Mouse (Mus musculus): Measurements from ENCODE around the gene Lrmda.

Gene Lrmda

DNA sequence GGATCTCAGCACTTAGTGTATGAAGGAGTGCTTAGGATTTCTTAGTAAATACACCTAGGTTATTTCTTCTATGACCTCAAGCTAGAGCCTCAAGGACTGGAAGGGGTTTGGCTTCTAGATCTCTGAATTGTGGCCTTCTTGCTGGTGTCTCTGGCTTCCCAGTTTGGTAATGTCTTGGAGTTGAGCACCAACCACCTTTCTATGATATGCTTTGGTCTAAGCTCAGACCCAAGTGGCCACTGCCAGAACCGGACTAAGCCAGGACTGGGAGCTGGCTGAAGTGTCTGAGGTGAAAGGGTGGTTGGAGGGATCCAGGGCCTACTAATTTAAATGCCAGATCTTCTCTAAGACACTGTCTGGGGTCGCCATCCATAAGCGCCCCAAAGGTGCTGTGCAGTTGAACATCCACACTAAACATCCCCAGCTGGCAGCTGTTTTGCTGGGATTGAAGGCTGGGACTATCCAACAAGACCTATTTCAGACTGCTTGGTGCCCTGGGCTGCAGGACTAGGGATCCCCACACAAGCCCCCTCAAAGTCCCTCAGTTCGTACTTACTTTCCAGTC lies 27.1 kb upstream of the Lrmda start:
- no peak for DNase-seq (ENCODE audit: low spot score in 2 of 2)

DNA sequence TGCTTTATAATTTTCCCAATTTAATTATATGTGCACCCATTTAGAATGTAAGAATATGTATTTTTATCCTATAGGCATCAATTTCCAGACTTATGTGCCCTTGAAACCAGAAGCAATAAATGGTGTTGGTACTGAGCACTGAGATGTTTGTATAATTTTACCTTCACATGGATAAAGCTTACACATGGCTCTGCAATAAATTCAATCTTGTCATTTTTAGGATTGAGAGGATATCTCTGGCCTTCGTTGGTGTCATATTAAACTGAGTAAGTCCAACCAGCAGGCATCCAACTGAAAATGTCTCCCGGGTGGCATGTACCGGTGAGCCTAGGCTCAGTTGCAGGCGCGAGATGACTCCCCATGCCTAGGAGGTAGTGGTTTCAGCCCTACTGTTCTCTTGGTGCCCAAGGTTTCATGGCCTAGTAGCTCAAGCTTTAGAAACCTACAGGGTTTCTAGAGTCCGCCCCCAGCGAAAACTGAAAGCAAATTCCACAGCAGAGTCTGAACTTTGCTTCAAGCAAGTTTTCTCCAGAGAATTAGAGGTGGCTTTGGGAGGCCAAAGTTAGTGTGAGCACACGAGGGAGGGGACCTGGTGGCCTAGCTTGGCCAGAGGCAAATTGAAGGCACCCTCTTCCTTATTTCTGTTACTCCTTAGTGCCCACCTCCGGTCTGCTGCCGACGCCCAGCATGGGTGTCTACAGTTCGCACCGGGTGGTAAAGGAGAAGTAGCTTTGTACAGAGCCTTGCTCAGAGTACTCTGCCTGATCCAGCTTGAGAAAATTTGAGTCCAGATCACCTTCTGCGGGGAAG lies 26.1 kb upstream of the Lrmda start:
- peak in 1 of 2 experiments; percentile 11 for DNase-seq (ENCODE audit: low spot score in 2 of 2)

DNA sequence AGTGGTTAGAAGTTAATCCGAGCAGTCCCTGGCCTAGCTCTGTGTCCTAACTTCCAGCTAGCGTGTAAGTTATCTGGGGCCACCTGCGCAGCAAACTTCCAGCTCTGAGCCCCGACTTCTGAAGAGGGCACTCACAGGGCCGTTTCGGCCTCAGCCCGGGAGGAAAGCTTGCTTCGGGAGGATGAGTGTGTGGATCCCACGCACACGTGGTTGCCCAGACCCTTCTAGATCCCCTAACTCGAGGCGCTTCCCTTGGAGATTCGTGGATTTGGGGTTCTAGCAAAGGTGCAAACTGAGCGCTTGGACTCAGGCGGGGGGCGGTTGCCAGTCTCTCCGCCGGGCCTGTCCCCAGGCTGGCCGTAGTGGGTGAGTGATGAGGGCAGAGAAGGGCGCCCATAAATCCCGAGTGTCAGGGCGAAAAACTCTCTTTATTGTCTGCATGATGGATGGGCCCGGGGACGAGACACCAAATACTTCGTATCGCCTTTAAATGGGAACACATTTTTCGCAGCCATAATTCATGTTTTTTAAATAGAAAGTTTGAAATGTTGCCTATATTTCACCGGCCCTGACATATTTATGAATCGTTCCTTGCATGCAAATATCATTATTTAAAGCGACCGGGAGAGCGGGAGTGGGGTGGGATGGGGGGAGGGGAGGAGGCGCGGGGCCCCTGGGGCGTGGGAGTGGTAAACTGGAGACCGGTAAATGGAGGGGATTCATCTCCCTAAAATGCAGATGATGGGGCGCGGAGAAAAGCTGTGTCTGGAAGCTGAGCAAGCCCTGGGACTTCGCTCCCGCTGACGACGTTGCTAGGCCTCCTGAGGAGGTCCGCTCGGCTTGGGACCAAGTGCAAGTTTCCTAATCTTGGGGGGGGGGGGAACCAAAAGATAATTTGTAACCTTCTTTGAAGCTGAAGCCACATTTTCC lies 25.2 kb upstream of the Lrmda start:
- no peak for DNase-seq (ENCODE audit: low spot score in 2 of 2)

GRCm38 (mm10) chr14:21995031-21995754 lies 24.3 kb upstream of the Lrmda start:
- DNase-seq (ENCODE audit: low spot score in 2 of 2) = peak; percentile 36 to 59

- DNase-seq (ENCODE audit: low spot score in 2 of 2) = no peak
These were observed 19.9 kb upstream of the Lrmda start for GRCm38 (mm10) chr14:21999588-21999987.

DNA sequence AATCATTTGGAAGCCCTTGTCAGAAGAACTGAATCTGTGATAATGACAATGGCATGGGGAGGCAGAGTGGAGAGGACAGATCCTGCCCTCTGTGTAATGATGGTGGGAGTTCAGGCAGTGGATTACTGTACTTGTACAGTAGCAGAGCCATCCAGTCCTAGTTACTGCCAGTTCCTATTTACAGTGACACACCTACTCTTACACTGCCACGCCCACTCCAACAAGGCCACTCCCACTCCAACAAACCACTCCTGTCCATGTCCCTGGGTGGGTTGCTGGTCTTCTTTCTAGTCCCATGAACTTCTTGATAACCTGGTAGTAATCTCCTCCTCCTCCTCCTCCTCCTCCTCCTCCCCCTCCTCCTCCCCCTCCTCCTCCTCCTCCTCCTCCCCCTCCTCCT lies 16.3 kb upstream of the Lrmda start:
- DNase-seq (ENCODE audit: low spot score in 2 of 2) = no peak

DNA sequence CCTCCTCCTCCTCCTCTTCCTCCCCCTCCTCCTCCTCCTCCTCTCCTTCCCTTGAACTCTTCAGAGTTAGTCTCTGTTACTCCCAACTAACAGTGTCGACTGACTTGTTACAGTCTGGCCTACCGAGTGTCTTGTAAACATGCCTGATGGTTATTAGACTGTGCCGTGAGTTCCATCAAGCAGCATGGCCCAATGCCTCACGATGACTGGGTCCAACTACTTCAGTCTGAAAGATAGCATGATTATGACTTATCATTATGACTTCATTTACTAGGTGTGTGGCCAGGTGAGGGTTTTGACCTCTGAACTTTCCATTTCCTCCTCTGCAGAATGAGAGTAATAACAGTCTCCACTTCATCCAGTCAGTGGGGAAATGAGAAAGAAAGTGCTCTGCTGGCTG lies 15.9 kb upstream of the Lrmda start:
- DNase-seq (ENCODE audit: low spot score in 2 of 2) = no peak

GRCm38 (mm10) chr14:22004943-22005342 lies 14.6 kb upstream of the Lrmda start:
- DNase-seq (ENCODE audit: low spot score in 2 of 2) = no peak

DNA sequence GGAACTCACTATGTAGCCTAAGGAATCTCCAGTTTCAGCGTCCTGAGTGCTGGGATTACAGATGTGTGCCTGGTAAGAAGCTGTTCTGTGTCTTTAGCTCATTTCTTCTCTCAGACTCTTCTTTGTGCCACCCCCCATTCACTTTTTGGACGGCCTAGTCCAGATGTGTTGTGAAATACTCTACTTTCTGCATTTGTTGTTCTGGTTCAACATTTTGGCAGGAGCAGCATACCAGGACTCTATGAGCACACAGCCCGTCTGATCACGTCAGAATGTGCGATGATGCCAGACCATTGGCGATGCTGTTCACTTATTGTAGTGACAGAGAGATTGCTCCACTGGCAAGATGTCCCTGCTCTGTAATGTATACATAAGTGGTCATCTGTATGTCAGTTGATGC lies 12.5 kb upstream of the Lrmda start:
- DNase-seq (ENCODE audit: low spot score in 2 of 2) = no peak

DNA sequence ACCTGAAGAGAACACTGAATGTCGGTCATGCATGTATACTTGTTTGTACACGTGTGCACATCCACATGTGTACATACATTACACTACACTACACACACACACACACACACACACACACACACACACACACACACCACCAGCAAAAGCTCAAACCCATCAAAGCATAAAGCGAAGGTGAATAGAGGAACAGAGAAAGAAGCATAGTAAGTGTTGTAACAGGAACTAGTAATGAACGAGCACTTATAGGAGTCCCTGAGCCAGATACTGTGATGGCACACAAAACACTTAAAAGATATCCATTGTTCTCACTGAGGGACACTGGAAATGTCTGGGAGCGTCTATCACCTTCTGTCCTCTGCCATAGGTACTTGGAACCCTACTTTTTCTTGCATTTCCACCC lies 5.2 kb upstream of the Lrmda start:
- no peak for DNase-seq (ENCODE audit: low spot score in 2 of 2)

DNA sequence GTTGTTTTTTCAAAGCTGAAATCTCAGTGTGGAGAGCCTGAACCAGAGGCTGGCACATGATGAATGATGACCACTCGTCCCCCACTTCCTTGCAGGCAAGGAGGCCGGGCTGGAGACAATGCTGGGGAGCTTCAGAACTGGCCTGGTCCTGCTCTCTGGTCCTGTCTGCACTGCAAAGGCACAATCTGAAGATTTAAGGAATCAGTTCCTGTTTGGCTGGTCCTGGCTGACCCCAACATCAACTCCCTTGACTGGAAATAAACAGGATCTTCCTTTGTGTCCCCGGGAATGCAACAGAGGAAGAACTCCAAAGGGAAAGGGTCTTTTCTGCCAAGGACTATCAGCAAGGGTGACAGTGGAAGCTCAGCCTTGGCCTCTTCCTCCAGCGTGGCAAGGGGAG lies 4.7 kb upstream of the Lrmda start:
- no peak for DNase-seq (ENCODE audit: low spot score in 2 of 2)

DNA sequence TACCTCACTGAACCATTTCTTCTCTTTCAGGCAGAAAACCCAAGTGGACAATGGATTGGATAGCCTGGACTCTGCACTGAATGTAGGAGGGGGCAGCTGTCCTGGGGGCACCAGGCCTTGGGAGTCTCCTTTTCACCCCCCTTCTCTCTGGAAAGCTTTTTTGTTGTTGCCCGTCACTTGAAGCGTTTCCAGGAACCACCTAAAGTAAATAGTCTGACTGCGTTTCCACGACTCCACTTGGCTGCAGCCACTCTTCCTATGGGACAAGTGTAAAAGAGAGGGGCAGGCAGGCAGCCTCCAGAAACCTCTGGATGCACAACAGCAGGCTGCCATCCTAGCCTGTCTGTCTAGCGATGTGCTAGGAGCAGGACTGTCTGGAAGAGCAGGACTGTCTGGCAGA lies 2.5 kb upstream of the Lrmda start:
- DNase-seq (ENCODE audit: low spot score in 2 of 2) = no peak

GRCm38 (mm10) chr14:22019949-22020845 lies 685 bp downstream of the Lrmda start:
- DNase-seq (ENCODE audit: low spot score in 2 of 2) = peak; percentile 6 to 13

DNA sequence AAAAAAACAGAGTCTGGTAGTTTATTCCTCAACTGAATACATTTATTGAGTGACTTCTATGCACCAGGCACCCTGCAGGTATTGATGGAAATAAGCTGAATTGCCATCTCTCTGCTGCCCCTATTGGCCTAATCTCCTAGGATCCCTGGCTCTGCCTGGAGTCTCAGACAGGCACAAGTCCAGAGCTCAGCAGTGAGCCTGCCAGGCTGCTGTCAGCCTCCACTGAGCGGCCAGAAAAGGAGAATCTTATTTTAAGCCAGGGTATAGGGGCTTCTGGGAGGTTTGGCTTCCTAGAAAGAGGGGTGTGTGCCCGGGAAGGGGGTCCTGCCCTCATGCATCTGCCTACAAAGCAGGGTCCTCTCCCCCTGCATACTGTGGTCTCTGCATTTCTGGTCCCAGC lies 1.4 kb downstream of the Lrmda start:
- peak in 1 of 2 experiments; percentile 6 for DNase-seq (ENCODE audit: low spot score in 2 of 2)

DNA sequence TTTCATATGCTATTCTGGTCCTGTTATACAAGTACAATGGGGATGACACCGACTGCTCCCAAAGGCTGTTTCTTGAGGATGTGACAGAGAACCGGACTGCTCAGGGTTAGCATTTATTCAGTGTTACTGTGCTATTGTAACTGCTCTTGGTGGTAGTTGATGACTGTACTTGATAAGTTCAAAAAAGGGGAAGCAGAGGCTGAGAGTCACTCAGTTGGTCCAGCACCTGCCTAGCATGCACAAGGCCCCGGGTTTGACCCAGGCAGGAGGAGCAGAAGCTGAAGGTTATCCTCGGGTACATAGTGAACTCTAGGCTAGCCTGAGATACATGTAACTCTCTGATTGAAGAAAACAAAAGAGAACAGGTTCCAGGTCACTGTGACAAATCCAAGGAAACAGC lies 4.0 kb downstream of the Lrmda start:
- no peak for DNase-seq (ENCODE audit: low spot score in 2 of 2)

- no peak for DNase-seq (ENCODE audit: low spot score in 2 of 2)
These were observed 16.4 kb downstream of the Lrmda start for GRCm38 (mm10) chr14:22035900-22036299.

- no peak for DNase-seq (ENCODE audit: low spot score in 2 of 2)
These were observed 16.8 kb downstream of the Lrmda start for GRCm38 (mm10) chr14:22036338-22036737.

DNA sequence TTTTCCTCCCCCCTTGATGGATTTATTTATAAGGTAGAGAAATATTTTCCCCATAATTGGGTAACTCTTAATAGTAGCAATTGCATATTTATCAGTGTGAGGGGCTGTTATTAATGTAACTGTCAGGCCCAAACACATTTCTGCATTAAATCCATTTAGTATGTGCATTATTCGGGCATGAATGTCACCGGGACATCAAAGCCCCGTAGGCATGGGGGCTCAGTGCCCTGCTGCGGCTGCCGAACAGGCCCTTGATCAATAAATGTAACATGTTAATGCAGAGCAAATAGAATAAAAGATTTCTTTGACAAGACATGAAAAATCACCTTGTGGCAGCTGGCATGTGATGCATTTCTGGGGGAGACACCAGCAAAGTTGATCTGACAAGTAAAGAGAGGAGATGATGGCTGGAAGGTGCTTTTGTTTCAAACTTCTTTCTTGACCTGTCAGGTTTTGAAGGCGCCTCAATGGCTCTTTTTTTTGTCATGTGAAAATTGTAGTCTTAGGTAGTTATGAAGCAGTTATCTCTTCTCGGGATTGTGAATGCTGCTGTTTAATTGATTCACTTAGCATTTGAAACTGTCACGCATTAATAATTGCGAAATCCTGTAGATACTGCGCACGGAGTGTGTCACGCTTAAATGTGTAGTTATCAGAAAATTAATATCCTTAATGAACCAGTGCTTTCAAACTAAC lies 17.4 kb downstream of the Lrmda start:
- no peak for DNase-seq (ENCODE audit: low spot score in 2 of 2)

DNA sequence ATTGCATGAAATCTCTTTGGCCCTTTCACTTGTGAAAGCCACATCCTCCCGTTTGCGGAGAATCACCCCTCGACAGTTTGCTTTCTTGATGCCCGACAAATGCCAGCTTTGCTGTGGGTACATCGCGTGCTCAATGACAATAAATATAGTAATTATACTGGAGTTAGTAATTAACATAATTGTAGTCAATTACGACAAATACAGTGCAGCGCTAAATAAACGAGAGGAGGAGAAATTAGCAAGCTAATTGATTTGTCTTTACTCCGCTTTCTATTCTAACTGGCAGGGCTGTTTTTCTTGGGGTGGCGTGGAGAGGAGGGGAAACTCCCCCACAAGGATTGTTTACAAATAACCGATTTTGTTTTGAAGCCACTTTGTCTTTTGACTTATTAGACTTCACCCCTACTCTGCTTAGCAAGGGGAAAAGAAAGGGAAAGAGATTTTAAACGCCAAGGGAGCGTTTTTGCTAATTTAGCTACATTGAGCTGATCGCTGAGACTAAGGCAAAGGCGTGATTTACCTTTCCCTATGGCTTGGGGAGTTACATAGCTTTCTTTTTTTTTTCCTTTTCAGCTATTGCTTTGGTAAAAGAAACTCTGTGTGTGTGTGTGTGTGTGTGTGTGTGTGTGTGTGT lies 18.1 kb downstream of the Lrmda start:
- no peak for DNase-seq (ENCODE audit: low spot score in 2 of 2)

DNA sequence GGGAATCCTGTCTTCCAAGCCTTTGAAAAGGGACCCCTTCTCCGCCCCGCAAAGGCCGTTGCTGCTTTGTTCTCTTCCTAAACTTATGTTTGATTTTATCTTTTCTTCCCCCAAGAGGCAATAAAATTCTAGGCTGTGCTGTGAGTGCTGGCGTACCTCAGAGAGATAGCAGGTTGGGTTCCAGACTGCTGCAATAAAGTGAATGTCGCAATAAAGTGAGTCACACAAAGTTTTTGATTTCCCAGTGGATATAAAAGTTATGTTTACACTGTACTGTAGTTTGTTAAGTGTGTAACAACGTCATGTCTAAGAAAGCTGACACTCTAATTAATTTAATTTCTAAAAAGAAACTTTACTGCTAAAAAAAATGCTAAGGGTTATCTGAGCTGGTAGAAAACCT lies 22.6 kb downstream of the Lrmda start:
- no peak for DNase-seq (ENCODE audit: low spot score in 2 of 2)
